Mouse (Mus musculus): ENCODE measurements around the gene Lrp1.

Lrp1 gene

DNA sequence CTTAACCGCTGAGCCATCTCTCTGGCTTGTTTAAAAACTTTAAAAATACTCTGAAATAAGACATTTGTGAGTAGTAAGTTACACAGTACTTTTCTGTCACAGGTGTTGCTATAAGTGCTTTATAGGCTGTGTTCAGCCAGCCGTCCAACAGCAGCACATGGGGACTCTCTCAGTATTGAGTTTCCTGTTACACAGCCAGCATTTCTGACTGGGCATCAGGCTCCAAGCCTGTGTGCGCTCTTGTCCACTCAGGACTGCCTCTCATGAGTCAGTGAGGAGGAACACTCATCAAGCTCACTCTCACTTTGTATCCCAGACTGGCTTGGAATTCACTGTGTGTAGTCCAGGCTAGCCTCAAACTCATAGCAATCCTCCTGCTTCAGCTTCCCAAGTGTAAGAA is 124.8 kb downstream of the Lrp1 start:
- no peak for DNase-seq

DNA sequence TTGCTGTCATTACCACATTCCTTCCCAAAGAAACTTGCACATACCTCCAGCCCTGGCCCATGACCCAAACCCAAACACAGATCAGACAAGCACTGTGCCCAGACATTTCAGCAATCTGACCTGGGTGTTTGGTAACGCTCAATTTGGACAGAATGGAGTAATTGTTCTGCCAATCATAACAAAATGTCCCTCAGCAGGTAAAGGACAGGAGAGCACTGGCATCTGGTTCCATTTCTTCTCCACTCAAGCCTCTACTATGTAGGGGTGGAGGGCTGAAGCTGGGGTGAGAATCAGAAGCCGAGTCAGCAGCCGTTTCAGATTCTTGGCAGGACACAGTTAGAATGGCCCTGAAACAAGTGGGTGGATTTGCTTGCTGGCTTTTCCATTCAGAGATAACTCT is 128.8 kb downstream of the Lrp1 start:
- no peak for DNase-seq

DNA sequence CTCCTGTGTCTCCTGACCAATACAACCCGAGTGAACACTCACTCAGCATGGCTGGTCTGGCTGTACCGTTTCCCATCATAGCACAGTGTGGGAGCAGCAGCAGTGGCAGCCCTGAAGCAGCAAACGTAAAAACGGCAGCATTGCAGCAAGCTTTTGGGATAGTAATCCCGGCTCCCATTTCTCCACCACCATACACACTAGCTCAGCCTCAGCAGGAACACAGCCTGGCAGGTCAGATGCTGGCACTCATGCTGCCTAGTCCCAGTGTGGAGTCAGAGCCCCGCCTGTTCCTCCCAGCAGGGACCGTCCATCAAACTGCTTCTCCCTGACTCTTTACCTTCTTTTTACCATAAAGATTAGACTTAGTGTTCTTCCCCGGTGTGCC is 129.8 kb downstream of the Lrp1 start:
- peak; percentile 37 for DNase-seq

DNA sequence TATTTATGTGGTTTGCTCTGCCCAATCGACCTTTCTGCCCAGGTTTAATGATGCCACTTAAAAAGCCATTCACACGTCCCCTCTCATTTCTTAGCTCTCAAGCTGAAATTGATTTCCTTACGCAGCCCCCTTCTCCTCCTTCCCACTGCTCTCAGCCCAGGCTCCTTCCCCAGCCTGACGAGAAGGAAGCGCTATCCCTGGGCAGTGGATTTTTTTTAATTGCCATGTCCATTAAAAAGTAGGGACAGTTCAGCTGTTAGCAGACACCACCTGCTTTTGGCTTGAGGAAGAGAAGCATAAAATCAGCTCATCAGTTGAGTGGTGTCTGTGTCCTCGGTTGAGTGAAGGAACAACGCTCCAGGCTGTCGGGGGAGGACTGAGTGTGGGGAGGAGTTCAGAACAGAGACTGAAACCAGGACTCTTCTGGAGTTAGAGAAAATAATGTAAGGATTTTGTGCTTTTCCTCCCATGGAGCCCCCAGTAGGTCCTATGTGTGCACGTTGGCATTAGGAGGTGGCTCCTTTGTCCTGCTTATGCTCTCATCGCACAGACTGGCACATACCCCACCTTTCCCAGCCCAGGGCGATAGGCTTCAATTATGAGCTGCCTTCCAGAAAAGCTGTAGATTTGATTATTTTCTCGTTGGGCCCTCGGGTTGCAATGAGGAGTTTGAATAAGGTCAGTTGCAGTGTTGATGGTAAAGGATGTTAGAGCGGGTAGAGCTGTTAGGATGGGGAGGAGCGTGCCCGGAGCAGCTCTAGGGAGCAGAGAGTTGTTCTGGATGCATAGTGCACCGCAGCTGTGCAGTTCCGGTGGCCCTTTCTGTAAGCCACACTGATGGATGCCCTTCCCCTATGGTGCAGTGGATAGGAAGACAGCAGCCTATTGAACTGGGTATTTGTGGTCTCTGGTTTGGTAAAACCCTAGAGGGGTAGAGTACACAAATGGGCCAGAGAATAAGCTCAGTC is 130.5 kb downstream of the Lrp1 start:
- no peak for DNase-seq

DNA sequence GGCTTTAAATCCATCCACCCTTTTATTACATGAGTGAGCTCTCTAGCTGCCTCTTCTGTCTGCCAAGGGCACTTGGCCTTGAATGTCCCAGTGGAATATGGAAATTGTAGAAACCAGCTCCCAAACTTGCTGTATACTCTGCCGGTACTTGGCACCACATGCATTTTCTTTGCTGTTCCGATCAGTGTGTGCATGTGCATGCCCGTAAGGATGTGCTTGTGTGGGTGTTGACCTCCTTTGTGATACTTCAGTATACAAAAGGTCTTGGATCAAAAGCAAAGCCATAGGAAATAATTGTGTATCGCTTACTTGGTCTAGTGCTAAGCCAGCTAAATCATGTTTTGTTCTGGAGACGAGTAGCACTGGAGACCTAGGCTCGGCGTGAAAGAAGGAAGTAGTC is 132.1 kb downstream of the Lrp1 start:
- DNase-seq = no peak
